Mouse (Mus musculus) heart, embryonic 11.5 days (tissue): Measurements from ENCODE around the gene Lurap1. TPM values are rescaled to one million over a fixed set of nuclear protein-coding genes. Genes with fewer than 3 reads are reported as not detected.

ENCODE experiments used
- ATAC-seq: fragments of 200-750 bp; cut with Nextera tagmentation; replicated peaks from 2 replicates; pipeline ENCODE4 v1.8.0; 2017; ENCODE audit warnings: moderate library complexity; ENCODE audit not compliant: insufficient number of reproducible peaks, low FRiP score, low TSS enrichment
- H3K27ac ChIP-seq: fragments of 300-500 bp; sonication (generic); 2 replicates; pipeline ENCODE4 v1.5.1; 2014; ENCODE audit warnings: mild to moderate bottlenecking, low read depth, low read length
- H3K27me3 ChIP-seq: fragments of 300-500 bp; sonication (generic); 2 replicates; pipeline ENCODE4 v1.6.1; 2014; ENCODE audit warnings: mild to moderate bottlenecking, low read length, mixed read lengths; ENCODE audit not compliant: control insufficient read depth, insufficient read depth
- H3K36me3 ChIP-seq: fragments of 300-500 bp; sonication (generic); 2 replicates; pipeline ENCODE4 v1.6.1; 2014; ENCODE audit warnings: mild to moderate bottlenecking, low read length, moderate library complexity, mixed read lengths; ENCODE audit not compliant: control insufficient read depth, insufficient read depth
- H3K4me1 ChIP-seq: fragments of 300-500 bp; sonication (generic); 2 replicates; pipeline ENCODE4 v1.6.1; 2014; ENCODE audit warnings: low read length; ENCODE audit not compliant: control insufficient read depth, insufficient read depth
- H3K4me2 ChIP-seq: fragments of 300-500 bp; sonication (generic); 2 replicates; pipeline ENCODE4 v1.6.1; 2014; ENCODE audit warnings: mild to moderate bottlenecking, moderate library complexity
- H3K4me3 ChIP-seq: fragments of 300-500 bp; sonication (generic); 2 replicates; pipeline ENCODE4 v1.5.1; 2014; ENCODE audit warnings: low read depth, low read length
- H3K9ac ChIP-seq: fragments of 300-500 bp; sonication (generic); 2 replicates; pipeline ENCODE4 v1.6.1; 2014; ENCODE audit warnings: mild to moderate bottlenecking, low read depth, low read length, moderate library complexity
- H3K9me3 ChIP-seq: fragments of 300-500 bp; sonication (generic); replicated peaks from 2 replicates; pipeline ENCODE4 v1.6.1; 2016; ENCODE audit warnings: low read length; ENCODE audit not compliant: control insufficient read depth
- WGBS: fragments of 180-500 bp; shearing (Covaris S2); extraction: QIAGEN DNeasy Blood & Tissue Kit; methylation state at CpG from one replicate; pipeline ENCODE4 v1.1.7; 2014; ENCODE audit not compliant: insufficient replicate concordance; 5-methylcytosine and 5-hydroxymethylcytosine counted together
- polyA plus RNA-seq: library from polyadenylated mRNA; unstranded; fragments of >200 nt; fragmentation: Nextera tagmentation; extraction: Ambion mirVana; gene quantifications from 2 replicates; pipeline ENCODE4 v1.2.1, GENCODE M21; 2014

Gene Lurap1
- polyA plus RNA-seq, 1 experiment from 2014 or later: 2.3 TPM

DNA sequence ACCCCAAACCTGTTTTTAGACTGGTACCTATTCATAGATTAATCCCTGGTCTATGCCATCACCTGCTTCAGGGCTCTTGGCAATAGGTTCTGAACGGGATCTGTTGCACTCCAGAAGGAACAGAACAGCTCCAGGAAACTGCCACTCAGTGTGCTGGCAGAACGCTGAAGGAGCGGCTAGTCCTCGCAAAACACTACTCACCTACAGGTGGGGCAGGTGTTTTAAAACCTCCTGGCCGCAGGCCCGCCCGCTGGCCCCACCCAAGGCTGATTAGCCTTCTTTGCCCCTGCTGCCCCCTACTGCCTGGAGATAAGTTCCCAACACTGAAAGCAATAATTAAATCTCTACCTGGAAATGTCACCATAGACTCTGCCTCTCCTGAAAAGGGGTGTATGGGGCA lies 16.3 kb upstream of the Lurap1 start, which contains the start of gene Tspan1:
Gene Tspan1 (minus strand): TSS at position 198 of the 400 bp plus-strand sequence.
- H3K4me3 ChIP-seq: no peak within 1 kb of the TSS
- ATAC-seq: no peak
- H3K36me3 ChIP-seq: no peaks in the 10 kb centered on the region
- H3K4me1 ChIP-seq: no peaks in the 10 kb centered on the region
- no peak within 1 kb of the TSS for H3K27ac ChIP-seq
- H3K9me3 ChIP-seq: no peaks in the 10 kb centered on the region
- no peaks in the 10 kb centered on the region for H3K27me3 ChIP-seq
- 23% methylated on average over 7 of the region's 7 CpGs for WGBS
- no peak within 1 kb of the TSS for H3K9ac ChIP-seq
- no peak within 1 kb of the TSS for H3K4me2 ChIP-seq

DNA sequence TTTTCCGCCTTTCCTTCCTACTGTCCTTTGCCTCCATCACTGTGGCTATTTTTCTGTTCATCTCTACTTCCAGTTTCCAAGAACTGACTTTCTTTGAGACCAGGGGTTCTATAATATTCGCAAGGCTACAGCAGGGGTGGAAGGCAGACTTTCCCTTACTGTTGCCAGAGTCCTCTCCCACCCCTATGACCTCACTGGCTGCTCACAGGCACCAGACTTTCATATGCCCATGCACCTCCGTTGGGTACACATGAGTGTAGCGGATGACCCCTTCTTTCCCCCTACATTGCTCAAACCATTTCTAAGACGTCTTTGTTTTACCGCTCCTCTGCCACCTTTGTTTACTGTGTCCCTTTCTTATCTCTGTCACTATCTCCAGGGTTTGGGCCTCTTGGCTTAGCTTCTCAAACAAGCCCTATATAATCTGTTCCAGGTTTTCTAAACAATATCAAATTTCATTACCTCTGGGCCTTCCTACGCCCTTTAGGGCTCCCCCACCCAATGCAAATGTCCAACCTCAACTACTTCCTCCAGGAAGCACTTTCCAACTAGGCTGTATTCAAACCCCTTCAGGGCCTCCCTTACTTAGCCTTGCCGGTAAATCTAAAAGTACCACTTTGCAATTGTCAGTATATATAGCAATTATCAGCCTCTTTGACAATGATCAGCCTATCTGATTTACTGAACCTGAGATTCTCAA lies 14.7 kb upstream of the Lurap1 start:
- no peak overlapping the region for H3K27ac ChIP-seq
- no peak overlapping the region for H3K4me3 ChIP-seq
- no peak for ATAC-seq
- no peak overlapping the region for H3K9ac ChIP-seq
- H3K9me3 ChIP-seq: no peaks in the 10 kb centered on the region
- no peaks in the 10 kb centered on the region for H3K36me3 ChIP-seq
- no peaks in the 10 kb centered on the region for H3K27me3 ChIP-seq
- H3K4me2 ChIP-seq: no peak overlapping the region
- WGBS: 61% methylated on average over 8 of the region's 8 CpGs
- H3K4me1 ChIP-seq: no peaks in the 10 kb centered on the region

DNA sequence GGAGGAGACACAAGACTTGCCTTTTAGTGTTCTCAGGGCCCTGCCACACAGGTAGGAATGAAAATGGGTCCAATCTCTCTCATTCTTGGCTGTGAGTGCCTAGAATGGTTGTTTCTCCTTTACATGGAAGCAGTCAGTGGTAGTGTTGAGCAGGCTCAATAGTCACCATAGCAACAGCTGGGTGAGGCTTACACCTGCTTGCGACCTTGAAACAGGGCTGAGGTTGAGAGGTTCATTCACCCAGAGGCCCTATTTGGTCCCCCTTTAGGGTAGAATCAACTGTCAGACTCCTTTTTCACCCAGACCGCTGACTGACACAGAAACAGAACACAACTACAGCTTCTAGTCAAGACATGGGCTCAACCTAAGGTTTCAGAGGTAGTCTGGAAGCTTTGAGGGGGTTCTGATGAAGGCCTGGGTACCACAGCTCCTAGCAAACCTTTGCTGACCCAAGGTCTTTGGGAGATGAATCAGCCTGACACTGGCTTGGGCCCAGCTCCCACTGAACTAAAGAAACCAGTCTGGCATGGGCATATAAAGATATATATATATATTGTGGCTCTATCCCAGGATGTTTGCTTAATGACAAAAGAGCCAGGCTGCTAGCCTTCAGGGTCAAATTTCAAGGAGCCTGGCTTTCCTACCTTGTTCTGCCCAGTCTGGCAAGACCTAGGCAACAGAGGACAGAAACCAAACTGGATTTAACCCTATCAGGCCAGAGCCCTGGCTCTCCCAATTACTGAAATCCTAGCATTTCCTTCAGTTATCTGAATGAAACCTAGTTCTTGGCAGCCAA lies 13.8 kb upstream of the Lurap1 start:
- WGBS: 88% methylated on average over 2 of the region's 2 CpGs
- H3K9ac ChIP-seq: no peak overlapping the region
- 0 out of 2 replicates have a peak, but pooled peaks cover 4% of the 10 kb centered on the region for H3K4me1 ChIP-seq
- no peaks in the 10 kb centered on the region for H3K9me3 ChIP-seq
- no peak for ATAC-seq
- H3K4me3 ChIP-seq: no peak overlapping the region
- H3K27ac ChIP-seq: no peak overlapping the region
- no peaks in the 10 kb centered on the region for H3K36me3 ChIP-seq
- no peaks in the 10 kb centered on the region for H3K27me3 ChIP-seq
- H3K4me2 ChIP-seq: no peak overlapping the region

DNA sequence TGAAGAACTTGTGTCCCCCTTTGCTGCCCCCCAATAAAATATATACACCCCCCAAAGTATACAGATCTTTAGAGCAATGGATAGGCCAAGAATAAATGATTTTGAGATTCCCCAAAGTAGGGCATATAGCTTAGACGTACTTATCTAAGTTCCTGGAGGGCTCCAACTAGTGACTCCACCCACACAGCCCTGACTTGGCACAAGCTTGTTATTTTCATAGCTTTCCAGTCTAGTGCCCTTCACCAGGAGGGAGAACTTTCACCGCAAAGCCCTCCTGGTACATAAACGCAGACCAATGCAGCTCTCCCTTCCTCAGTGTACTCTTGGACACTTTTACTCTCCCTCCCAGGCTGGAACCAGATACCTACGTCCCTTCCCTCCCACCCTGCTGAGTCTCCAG lies 11.0 kb upstream of the Lurap1 start:
- ATAC-seq: no peak
- WGBS: 73% methylated on average over 4 of the region's 4 CpGs
- Histone ChIP-seq H3K4me2 (no peak overlapping the region), H3K36me3 (peaks cover 13% of the 10 kb centered on the region), H3K9me3 (no peaks in the 10 kb centered on the region), H3K4me1 (0 out of 2 replicates have a peak, but pooled peaks cover 4% of the 10 kb centered on the region), H3K4me3 (no peak overlapping the region), H3K27ac (no peak overlapping the region), H3K9ac (no peak overlapping the region), H3K27me3 (no peaks in the 10 kb centered on the region)

DNA sequence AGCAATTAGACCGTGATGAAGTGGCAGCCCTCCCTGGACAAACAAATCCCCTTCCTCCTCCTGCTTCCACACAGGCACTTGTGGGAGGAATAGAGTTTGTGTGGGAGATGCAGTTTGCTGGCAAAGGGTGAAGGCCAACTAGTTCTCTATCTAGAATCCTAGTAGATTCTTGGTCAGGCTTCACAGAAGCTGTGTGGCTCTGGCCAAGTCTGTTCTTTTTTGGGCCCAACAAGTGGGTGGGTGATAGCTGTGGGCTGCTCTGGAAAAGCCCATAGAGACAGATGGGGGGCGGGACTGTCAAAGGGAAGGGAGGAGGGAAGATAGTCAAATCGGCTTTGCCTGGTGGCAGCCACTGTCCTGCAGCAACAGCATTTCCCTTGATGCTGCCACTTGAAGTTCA lies 9.6 kb upstream of the Lurap1 start:
- H3K36me3 ChIP-seq: peaks cover 26% of the 10 kb centered on the region
- WGBS: 58% methylated on average over 3 of the region's 3 CpGs
- H3K4me2 ChIP-seq: no peak overlapping the region
- no peak overlapping the region for H3K27ac ChIP-seq
- no peaks in the 10 kb centered on the region for H3K27me3 ChIP-seq
- H3K9me3 ChIP-seq: no peaks in the 10 kb centered on the region
- H3K4me1 ChIP-seq: 0 out of 2 replicates have a peak, but pooled peaks cover 4% of the 10 kb centered on the region
- no peak overlapping the region for H3K9ac ChIP-seq
- H3K4me3 ChIP-seq: no peak overlapping the region
- ATAC-seq: no peak

DNA sequence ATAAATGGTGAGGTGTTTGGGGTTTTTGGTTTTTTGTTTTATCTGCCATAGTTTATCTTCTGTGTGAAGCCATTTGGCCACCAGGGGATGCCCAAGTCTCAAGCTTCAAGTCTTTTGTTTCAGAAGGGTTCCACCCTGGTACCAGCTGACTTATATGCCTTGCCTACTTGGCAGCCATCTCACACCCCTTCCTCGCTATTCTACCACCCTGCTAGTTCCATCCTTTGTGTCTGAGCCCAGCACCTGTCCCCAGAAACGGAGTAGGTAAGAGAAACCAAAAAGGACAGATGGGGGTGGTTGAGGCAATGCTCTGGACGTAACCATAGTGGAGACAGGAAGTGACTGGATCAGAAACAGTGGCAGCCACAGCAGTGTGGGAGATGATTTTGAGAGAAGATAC lies 8.8 kb upstream of the Lurap1 start:
- ATAC-seq: no peak
- no peaks in the 10 kb centered on the region for H3K9me3 ChIP-seq
- no peak overlapping the region for H3K27ac ChIP-seq
- WGBS: 80% methylated on average over 3 of the region's 3 CpGs
- no peak overlapping the region for H3K4me3 ChIP-seq
- H3K4me1 ChIP-seq: 0 out of 2 replicates have a peak, but pooled peaks cover 4% of the 10 kb centered on the region
- no peak overlapping the region for H3K4me2 ChIP-seq
- H3K36me3 ChIP-seq: peaks cover 35% of the 10 kb centered on the region
- H3K27me3 ChIP-seq: no peaks in the 10 kb centered on the region
- H3K9ac ChIP-seq: no peak overlapping the region

DNA sequence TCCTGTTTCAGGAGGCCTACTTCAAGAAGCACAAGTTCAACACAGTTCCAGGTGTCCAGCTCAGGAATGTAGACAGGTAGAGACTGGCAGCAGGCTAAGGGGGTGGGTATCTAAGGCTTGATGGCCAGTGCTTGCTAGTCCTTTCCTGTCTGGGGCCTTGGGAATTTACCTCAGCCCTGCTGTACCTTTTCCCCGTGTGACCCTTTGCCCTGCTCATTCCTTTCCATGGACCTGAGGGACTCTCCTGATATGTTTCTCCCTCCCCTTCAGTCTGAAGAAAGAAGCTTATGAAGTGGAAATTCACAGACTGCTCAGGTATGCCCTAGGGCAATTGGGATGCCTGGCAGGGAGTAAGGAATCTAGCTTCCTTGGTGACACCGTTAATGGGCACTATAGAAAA lies 6.7 kb upstream of the Lurap1 start:
- Histone ChIP-seq H3K27ac (no peak overlapping the region), H3K9me3 (no peaks in the 10 kb centered on the region), H3K36me3 (peaks cover 49% of the 10 kb centered on the region), H3K4me2 (no peak overlapping the region), H3K4me3 (no peak overlapping the region), H3K9ac (no peak overlapping the region), H3K27me3 (no peaks in the 10 kb centered on the region), H3K4me1 (0 out of 2 replicates have a peak, but pooled peaks cover 4% of the 10 kb centered on the region)
- no peak for ATAC-seq
- 97% methylated on average over 2 of the region's 2 CpGs for WGBS

DNA sequence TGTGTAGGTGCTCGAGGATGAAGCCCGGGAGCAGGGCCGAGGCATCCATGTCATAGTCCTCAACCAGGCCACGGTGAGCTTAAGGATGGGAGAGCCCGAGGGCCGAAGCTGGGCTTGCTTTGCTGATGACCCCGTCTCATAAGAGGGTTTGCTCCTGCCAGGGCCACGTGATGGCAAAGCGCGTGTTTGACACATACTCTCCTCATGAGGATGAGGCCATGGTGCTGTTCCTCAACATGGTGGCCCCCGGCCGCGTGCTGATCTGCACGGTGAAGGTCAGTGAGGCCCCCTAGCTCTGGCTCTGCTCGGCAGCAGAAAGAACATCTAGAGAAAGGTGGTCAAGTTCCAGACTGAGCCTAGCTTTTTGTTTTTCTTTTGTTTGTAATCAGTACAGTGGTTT lies 1.6 kb upstream of the Lurap1 start:
- Histone ChIP-seq H3K36me3 (peaks cover 46% of the 10 kb centered on the region), H3K4me1 (peaks cover 6% of the 10 kb centered on the region), H3K4me2 (no peak overlapping the region), H3K27me3 (no peaks in the 10 kb centered on the region), H3K27ac (no peak overlapping the region), H3K4me3 (no peak overlapping the region), H3K9ac (no peak overlapping the region), H3K9me3 (no peaks in the 10 kb centered on the region)
- 89% methylated on average over 15 of the region's 15 CpGs for WGBS
- ATAC-seq: no peak
